Comparison of ENCODE assay signal across 9 mouse cellular contexts in the genomic region with DNA sequence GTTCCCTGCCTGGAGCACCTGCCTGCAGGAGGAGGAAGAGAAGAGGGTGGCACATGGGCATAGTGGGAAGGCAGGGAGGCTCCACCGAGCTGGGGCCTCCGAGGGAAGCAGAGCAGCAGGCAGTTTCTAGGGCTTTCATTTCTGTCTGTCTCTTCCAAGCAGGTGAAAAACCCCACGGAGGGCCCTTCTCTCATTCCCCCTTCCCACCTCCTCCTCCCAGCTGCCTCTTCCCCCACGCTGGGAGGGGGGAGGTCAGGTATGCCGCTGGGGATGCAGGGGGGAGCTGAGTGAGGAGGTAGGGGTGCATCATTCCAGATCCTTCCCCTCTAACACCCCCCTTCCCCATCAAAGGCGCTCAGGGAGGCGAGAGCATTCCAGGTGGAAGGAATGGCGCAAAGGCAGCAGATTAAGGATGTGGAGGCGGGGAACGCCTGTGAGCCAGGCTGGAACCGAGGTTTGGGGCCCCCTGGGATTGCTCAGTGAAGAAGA. TPM values are rescaled to one million over a fixed set of nuclear protein-coding genes. Genes with fewer than 3 reads are reported as not detected.
A peak's percentile ranks its signal among the peaks of the same experiment; 100 is the strongest.
DNase-seq lines count a peak whose midpoint lies in the region; ATAC-seq and TF ChIP-seq lines count a peak whose summit lies in the region.
"Had no signal": no experiment of that assay in that cellular context is flagged by ENCODE, and none has a peak within 500 bp of the region (broad histone marks: within the 10 kb centered on the region; RNA-seq: fewer than 3 reads in every experiment).

No protein-coding gene starts in this region.

- peak overlapping the region; percentile 45 for H3K9ac ChIP-seq in kidney, embryonic 16.5 days (replicated peaks; ENCODE audit: low read length)
- no peak overlapping the region for H3K9ac ChIP-seq in midbrain, embryonic 14.5 days (replicated peaks; ENCODE audit: low read length)

- H3K9me3 ChIP-seq in kidney, embryonic 16.5 days (ENCODE audit: low read length): peaks cover 4% of the 10 kb centered on the region
- no peaks in the 10 kb centered on the region for H3K9me3 ChIP-seq in midbrain, embryonic 14.5 days (ENCODE audit: control insufficient read depth, low read length)

- peaks cover 45% of the 10 kb centered on the region for H3K4me1 ChIP-seq in kidney, embryonic 16.5 days (ENCODE audit: insufficient read depth, low read length)
- H3K4me1 ChIP-seq in kidney, adult 2 months (ENCODE audit: control insufficient read depth, insufficient read depth, low read length): peaks cover 8% of the 10 kb centered on the region
- peaks cover 13% of the 10 kb centered on the region for H3K4me1 ChIP-seq in midbrain, embryonic 14.5 days (ENCODE audit: control insufficient read depth, insufficient read depth, low read length)

- H3K27me3 ChIP-seq in kidney, embryonic 16.5 days (ENCODE audit: insufficient read depth, low read length): no peaks in the 10 kb centered on the region
- H3K27me3 ChIP-seq in kidney, adult 2 months (replicated peaks; ENCODE audit: control insufficient read depth, insufficient read depth, low read length): no peaks in the 10 kb centered on the region
- no peaks in the 10 kb centered on the region for H3K27me3 ChIP-seq in midbrain, embryonic 14.5 days (ENCODE audit: control insufficient read depth, insufficient read depth, low read length)
- H3K27me3 ChIP-seq: Patski had no signal

- 8% methylated on average over 11 of the region's 11 CpGs for WGBS in kidney, embryonic 16.5 days
- WGBS in kidney, adult 2 months: 31% methylated on average over 11 of the region's 11 CpGs
- WGBS in midbrain, embryonic 14.5 days: 2% methylated on average over 11 of the region's 11 CpGs

- no peak overlapping the region for H3K4me3 ChIP-seq in kidney, embryonic 16.5 days (ENCODE audit: low read length)
- H3K4me3 ChIP-seq in kidney, adult 2 months (ENCODE audit: insufficient read depth, low read depth, low read length): no peak overlapping the region
- no peak overlapping the region for H3K4me3 ChIP-seq in midbrain, embryonic 14.5 days (replicated peaks; ENCODE audit: low read depth, low read length)

- ATAC-seq in kidney, embryonic 16.5 days (ENCODE audit: low FRiP score, low TSS enrichment): no peak
- ATAC-seq in midbrain, embryonic 14.5 days (ENCODE audit: low FRiP score, low TSS enrichment): no peak
- ATAC-seq: Patski had no signal

- peak overlapping the region; percentile 79 for H3K27ac ChIP-seq in kidney, embryonic 16.5 days (ENCODE audit: low read length)
- no peak overlapping the region for H3K27ac ChIP-seq in kidney, adult 2 months (ENCODE audit: insufficient read depth, low read depth, low read length)
- peak overlapping the region; percentile 21; the same call in 1 of the 2 replicates for H3K27ac ChIP-seq in midbrain, embryonic 14.5 days (replicated peaks; ENCODE audit: low read depth, low read length)

- no peaks in the 10 kb centered on the region for H3K36me3 ChIP-seq in kidney, embryonic 16.5 days (ENCODE audit: insufficient read depth, low read length)
- H3K36me3 ChIP-seq in kidney, adult 2 months (ENCODE audit: control insufficient read depth, insufficient read depth, low read length): no peaks in the 10 kb centered on the region
- no peaks in the 10 kb centered on the region for H3K36me3 ChIP-seq in midbrain, embryonic 14.5 days (ENCODE audit: control insufficient read depth, insufficient read depth, low read length)

- no peak for DNase-seq in kidney, adult 2 months
- DNase-seq in ZHBTc4 (ENCODE audit: low read depth, low spot score): peak; percentile 48
- peak; percentile 22 for DNase-seq in gastrocnemius, postnatal 25 days
- peak; percentile 51 for DNase-seq in midbrain, embryonic 14.5 days
- no peak for DNase-seq in cerebellum, adult 18-20 months
- no peak for DNase-seq in adrenal gland, postnatal 14 days
- no peak for DNase-seq in thymus, postnatal 14 days

- no peak for TF ChIP-seq POLR2A in kidney, adult 2 months (IDR thresholded peaks at IDR 0.05; ENCODE audit: low read depth, low read length)

- TF ChIP-seq CTCF in kidney, adult 2 months (conservative IDR thresholded peaks at IDR 0.05; ENCODE audit: insufficient read depth, insufficient read length, low read depth, low read length): no peak

- H3K4me2 ChIP-seq in kidney, embryonic 16.5 days (replicated peaks; ENCODE audit: low read depth, low read length): peak overlapping the region; percentile 28; the same call in 1 of the 2 replicates
- H3K4me2 ChIP-seq in midbrain, embryonic 14.5 days (ENCODE audit: low read length): no peak overlapping the region

RNA-seq across cellular contexts. Expression of gene Wasf2, which starts 9.4 kb away (rescaled TPM):
- polyA plus RNA-seq in kidney, embryonic 16.5 days (2015; fragmentation: Nextera tagmentation; extraction: Ambion mirVana): 77.4 and 102 TPM in 2 replicates
- polyA plus RNA-seq in kidney, adult 2 months (2012; rRNA removed): 37.0 and 45.7 TPM in 2 replicates
- total RNA-seq in gastrocnemius, postnatal 25 days (2021): 10 to 100 TPM; 33.8 to 39.7 TPM
- 19.6 and 23.1 TPM in 2 replicates for polyA plus RNA-seq in midbrain, embryonic 14.5 days (2014; fragmentation: Nextera tagmentation; extraction: Ambion mirVana)
- 117 and 150 TPM in 2 replicates for total RNA-seq in adrenal gland, postnatal 14 days (2021)

Comparison
In these comparisons a context has a peak if more than half of its experiments do, and no peak if none do; other contexts are left out.
1. DNase-seq: peak in ZHBTc4 (single experiment), gastrocnemius, postnatal 25 days (single experiment) and midbrain, embryonic 14.5 days (single experiment); none in kidney, adult 2 months (single experiment), cerebellum, adult 18-20 months (0 of 2), adrenal gland, postnatal 14 days (single experiment) and thymus, postnatal 14 days (single experiment).